Mouse (Mus musculus) CH12.LX (cell line): ENCODE measurements around the gene 4930469K13Rik. TPM values are rescaled to one million over a fixed set of nuclear protein-coding genes. Genes with fewer than 3 reads are reported as not detected.

Experiments used
- DNase-seq: peaks from one replicate; pipeline ENCODE4 v3.0.0-alpha.2; 2013; ENCODE audit errors: extremely low read depth
- H3K27ac ChIP-seq: 2 replicates; pipeline ENCODE4 v1.5.1; 2012; ENCODE audit warnings: low read depth, mild to moderate bottlenecking, control low read depth, moderate library complexity; ENCODE audit not compliant: insufficient read depth
- H3K27me3 ChIP-seq: replicated peaks from 2 replicates; pipeline ENCODE3; 2012; ENCODE audit warnings: inconsistent platforms
- H3K36me3 ChIP-seq, 2 experiments: replicated peaks in 1 of 2; 2 replicates each; pipeline versions ENCODE3 to v1.6.1; 2012; ENCODE audit warnings: inconsistent platforms in 1 of 2, low read length in 1 of 2, mild to moderate bottlenecking in 1 of 2, mixed read lengths in 1 of 2, moderate library complexity in 1 of 2; ENCODE audit not compliant: control insufficient read depth in 1 of 2, insufficient read depth in 1 of 2
- H3K4me1 ChIP-seq, 2 experiments: 2 replicates each; pipeline ENCODE4 v1.6.1; 2012; ENCODE audit warnings: inconsistent platforms in 1 of 2, moderate library complexity in 1 of 2; ENCODE audit not compliant: insufficient read depth in 2 of 2, control insufficient read depth in 1 of 2
- H3K4me2 ChIP-seq: 2 replicates; pipeline ENCODE4 v1.6.1; 2012; ENCODE audit warnings: low read depth, mild to moderate bottlenecking, control low read depth; ENCODE audit not compliant: poor library complexity, insufficient read depth, severe bottlenecking
- H3K4me3 ChIP-seq, 3 experiments: fragments of 150-350 bp in 1 of 3; sonication (generic) in 1 of 3; replicated peaks in 1 of 3; 2 replicates each; pipeline versions ENCODE3 to v1.5.1; 2011 to 2012; ENCODE audit warnings: low read depth in 2 of 3, low read length in 2 of 3, mild to moderate bottlenecking in 2 of 3, moderate library complexity in 2 of 3, control low read depth in 1 of 3, improper control_type of control experiment in 1 of 3, inconsistent platforms in 1 of 3, mixed read lengths in 1 of 3; ENCODE audit not compliant: poor library complexity in 1 of 3
- H3K79me2 ChIP-seq: replicated peaks from 2 replicates; pipeline ENCODE4 v1.6.1; 2012; ENCODE audit warnings: mild to moderate bottlenecking, moderate library complexity; ENCODE audit not compliant: control insufficient read depth, poor library complexity, insufficient read depth, severe bottlenecking; ENCODE audit errors: extremely low read depth
- H3K9ac ChIP-seq: 2 replicates; pipeline ENCODE4 v1.6.1; 2012; ENCODE audit warnings: low read depth, mild to moderate bottlenecking, control low read depth, moderate library complexity; ENCODE audit not compliant: insufficient read depth
- H3K9me3 ChIP-seq: replicated peaks from 2 replicates; pipeline ENCODE3; 2012; ENCODE audit warnings: low read length, inconsistent platforms, mixed read lengths
- BHLHE40 ChIP-seq: IDR thresholded peaks from 2 replicates; pipeline ENCODE4 v1.6.1; 2011; ENCODE audit warnings: mild to moderate bottlenecking, low read depth, low read length, improper control_type of control experiment
- CHD1 ChIP-seq: IDR thresholded peaks from 2 replicates; pipeline ENCODE4 v1.6.1; 2012; ENCODE audit warnings: low read depth, low read length, improper control_type of control experiment, inconsistent platforms
- CHD2 ChIP-seq: IDR thresholded peaks from 2 replicates; pipeline ENCODE4 v1.6.1; 2011; ENCODE audit warnings: low read length, improper control_type of control experiment
- CTCF ChIP-seq, 2 experiments: IDR thresholded peaks in 1 of 2; conservative IDR thresholded peaks in 1 of 2; 2 replicates each; pipeline ENCODE4 v1.5.1; 2011 to 2012; ENCODE audit warnings: low read depth in 2 of 2, low read length in 2 of 2, improper control_type of control experiment in 1 of 2, inconsistent platforms in 1 of 2, mild to moderate bottlenecking in 1 of 2, moderate library complexity in 1 of 2
- E2F4 ChIP-seq: IDR thresholded peaks from 2 replicates; pipeline ENCODE4 v1.6.1; 2011; ENCODE audit warnings: low read depth, low read length, improper control_type of control experiment; ENCODE audit not compliant: insufficient replicate concordance
- ELF1 ChIP-seq: IDR thresholded peaks from 2 replicates; pipeline ENCODE4 v1.6.1; 2014; ENCODE audit warnings: low read depth, mild to moderate bottlenecking, inconsistent platforms, low read length, improper control_type of control experiment
- EP300 ChIP-seq: IDR thresholded peaks from 2 replicates; pipeline ENCODE4 v1.6.1; 2011; ENCODE audit warnings: low read length, improper control_type of control experiment
- ETS1 ChIP-seq: conservative IDR thresholded peaks from 2 replicates; pipeline ENCODE4 v1.6.1; 2012; ENCODE audit warnings: low read depth, mild to moderate bottlenecking, inconsistent platforms, low read length, improper control_type of control experiment, moderate library complexity
- GABPA ChIP-seq: IDR thresholded peaks from 2 replicates; pipeline ENCODE4 v1.6.1; 2012; ENCODE audit warnings: low read depth, low read length, improper control_type of control experiment, inconsistent platforms; ENCODE audit not compliant: insufficient replicate concordance
- HCFC1 ChIP-seq: IDR thresholded peaks from 2 replicates; pipeline ENCODE4 v1.6.1; 2012; ENCODE audit warnings: low read depth, mild to moderate bottlenecking, inconsistent platforms, low read length, improper control_type of control experiment
- IRF4 ChIP-seq: IDR thresholded peaks from 2 replicates; pipeline ENCODE4 v1.6.1; 2014; ENCODE audit warnings: low read depth, mild to moderate bottlenecking, inconsistent platforms, low read length, improper control_type of control experiment
- JUN ChIP-seq: IDR thresholded peaks from 2 replicates; pipeline ENCODE4 v1.6.1; 2011; ENCODE audit warnings: low read depth, mild to moderate bottlenecking, low read length, improper control_type of control experiment, moderate library complexity; ENCODE audit not compliant: insufficient read depth
- JUND ChIP-seq: conservative IDR thresholded peaks from 2 replicates; pipeline ENCODE4 v1.6.1; 2011; ENCODE audit warnings: low read depth, low read length, improper control_type of control experiment
- KAT2A ChIP-seq: IDR thresholded peaks from 2 replicates; pipeline ENCODE4 v1.6.1; 2012; ENCODE audit warnings: low read length, improper control_type of control experiment, inconsistent platforms; ENCODE audit not compliant: insufficient replicate concordance
- MAFK ChIP-seq: IDR thresholded peaks from 2 replicates; pipeline ENCODE4 v1.6.1; 2011; ENCODE audit warnings: low read length, improper control_type of control experiment; ENCODE audit not compliant: insufficient replicate concordance
- MAZ ChIP-seq: IDR thresholded peaks from 2 replicates; pipeline ENCODE4 v1.6.1; 2012; ENCODE audit warnings: low read depth, mild to moderate bottlenecking, inconsistent platforms, low read length, improper control_type of control experiment, moderate library complexity
- MEF2A ChIP-seq: IDR thresholded peaks from 2 replicates; pipeline ENCODE4 v1.6.1; 2014; ENCODE audit warnings: low read depth, mild to moderate bottlenecking, inconsistent platforms, low read length, improper control_type of control experiment, borderline replicate concordance
- MXI1 ChIP-seq: IDR thresholded peaks from 2 replicates; pipeline ENCODE4 v1.6.1; 2011; ENCODE audit warnings: mild to moderate bottlenecking, low read depth, low read length, improper control_type of control experiment
- MYC ChIP-seq: IDR thresholded peaks from 2 replicates; pipeline ENCODE4 v1.6.1; 2011; ENCODE audit warnings: low read depth, mild to moderate bottlenecking, improper control_type of control experiment, low read length
- NELFE ChIP-seq: IDR thresholded peaks from 2 replicates; pipeline ENCODE4 v1.6.1; 2011; ENCODE audit warnings: low read depth, low read length, improper control_type of control experiment
- NRF1 ChIP-seq: IDR thresholded peaks from 2 replicates; pipeline ENCODE4 v1.6.1; 2014; ENCODE audit warnings: low read depth, mild to moderate bottlenecking, inconsistent platforms, low read length, improper control_type of control experiment, moderate library complexity
- PAX5 ChIP-seq: IDR thresholded peaks from 2 replicates; pipeline ENCODE4 v1.6.1; 2012; ENCODE audit warnings: low read length, inconsistent platforms, mixed read lengths
- POLR2A ChIP-seq: IDR thresholded peaks from 2 replicates; pipeline ENCODE4 v1.6.1; 2011; ENCODE audit warnings: low read depth, mild to moderate bottlenecking, improper control_type of control experiment, low read length
- POLR2AphosphoS2 ChIP-seq: IDR thresholded peaks from 2 replicates; pipeline ENCODE4 v1.6.1; 2011; ENCODE audit warnings: low read depth, low read length, improper control_type of control experiment
- RAD21 ChIP-seq: IDR thresholded peaks from 2 replicates; pipeline ENCODE4 v1.6.1; 2011; ENCODE audit warnings: low read depth, mild to moderate bottlenecking, low read length, improper control_type of control experiment, moderate library complexity
- SIN3A ChIP-seq: IDR thresholded peaks from 2 replicates; pipeline ENCODE4 v1.6.1; 2012; ENCODE audit warnings: low read length, improper control_type of control experiment, inconsistent platforms
- SMC3 ChIP-seq: IDR thresholded peaks from 2 replicates; pipeline ENCODE4 v1.6.1; 2011; ENCODE audit warnings: low read depth, low read length, improper control_type of control experiment
- TBP ChIP-seq: conservative IDR thresholded peaks from 2 replicates; pipeline ENCODE4 v1.6.1; 2011; ENCODE audit warnings: low read depth, low read length, improper control_type of control experiment
- TCF12 ChIP-seq: IDR thresholded peaks from 2 replicates; pipeline ENCODE4 v1.6.1; 2014; ENCODE audit warnings: low read depth, mild to moderate bottlenecking, inconsistent platforms, low read length, improper control_type of control experiment
- UBTF ChIP-seq: IDR thresholded peaks from 2 replicates; pipeline ENCODE4 v1.6.1; 2012; ENCODE audit warnings: low read depth, mild to moderate bottlenecking, inconsistent platforms, low read length, improper control_type of control experiment, moderate library complexity
- USF1 ChIP-seq: IDR thresholded peaks from 2 replicates; pipeline ENCODE4 v1.6.1; 2014; ENCODE audit warnings: low read depth, mild to moderate bottlenecking, inconsistent platforms, low read length, improper control_type of control experiment
- USF2 ChIP-seq: conservative IDR thresholded peaks from 2 replicates; pipeline ENCODE4 v1.6.1; 2011; ENCODE audit warnings: low read depth, low read length, improper control_type of control experiment
- ZC3H11A ChIP-seq: IDR thresholded peaks from 2 replicates; pipeline ENCODE4 v1.6.1; 2012; ENCODE audit warnings: low read depth, mild to moderate bottlenecking, inconsistent platforms, low read length, improper control_type of control experiment
- ZKSCAN1 ChIP-seq: IDR thresholded peaks from 2 replicates; pipeline ENCODE4 v1.6.1; 2012; ENCODE audit warnings: low read depth, inconsistent platforms, low read length, improper control_type of control experiment, borderline replicate concordance
- ZMIZ1 ChIP-seq: IDR thresholded peaks from 2 replicates; pipeline ENCODE4 v1.6.1; 2012; ENCODE audit warnings: low read depth, mild to moderate bottlenecking, inconsistent platforms, low read length, improper control_type of control experiment
- ZNF384 ChIP-seq: IDR thresholded peaks from 2 replicates; pipeline ENCODE4 v1.6.1; 2012; ENCODE audit warnings: low read depth, low read length, improper control_type of control experiment, inconsistent platforms
- dilution Hi-C: fragments of 300-500 bp; cut with MboI; formaldehyde crosslinking; loops from 2 replicates; pipeline ENCODE4 v1.14.3; 2020; ENCODE audit warnings: low sequenced_read_pairs; ENCODE audit not compliant: extremely low pct_unique_long_range_greater_than_20kb, extremely low pct_ligation_motif_present
- in situ Hi-C: fragments of 300-500 bp; cut with MboI; formaldehyde crosslinking; loops from 3 replicates; pipeline ENCODE4 v1.14.3; 2019; ENCODE audit warnings: low sequenced_read_pairs, low pct_ligation_motif_present, low pct_unique_long_range_greater_than_20kb, mixed read lengths
- polyA plus RNA-seq: library from polyadenylated mRNA; unstranded; fragments of >175 nt; gene quantifications from 2 replicates; pipeline ENCODE4 v1.2.1, GENCODE M21; 2012; ENCODE audit warnings: low read depth; ENCODE audit not compliant: insufficient read length
- total RNA-seq, 2 experiments: library from RNA; depleted of rRNA; stranded (reverse); fragments of 300-350 nt in 1 of 2; fragments of >200 nt in 1 of 2; gene quantifications; 2 replicates each; pipeline ENCODE4 v1.2.3; 2012 to 2014

4930469K13Rik gene
- total and polyA plus RNA-seq, 3 experiments: not detected

- no peak for TF ChIP-seq POLR2AphosphoS2
- peak; percentile 61; the same call in 1 of the 2 replicates for TF ChIP-seq IRF4
- TF ChIP-seq E2F4: no peak
- TF ChIP-seq MXI1: peak; percentile 44; the same call in 1 of the 2 replicates
- peak; percentile 35 for TF ChIP-seq ELF1
Measured at GRCm38 (mm10) chr11:34035909-34036658, 62.3 kb downstream of the 4930469K13Rik start (continued).

- peaks cover 53 to 62% of the 10 kb centered on the region in 2 experiments for H3K4me1 ChIP-seq
- H3K27me3 ChIP-seq: no peaks in the 10 kb centered on the region
- no peaks in the 10 kb centered on the region for H3K36me3 ChIP-seq
- in situ Hi-C loops: no loop called here
- H3K4me3 ChIP-seq: peak overlapping the region in 1 of 3 experiments; percentile 2
- no peaks in the 10 kb centered on the region for H3K9me3 ChIP-seq
- DNase-seq: peak; percentile 71
- dilution Hi-C loops: no loop called here
- no peaks in the 10 kb centered on the region for H3K79me2 ChIP-seq
- H3K4me2 ChIP-seq: peak overlapping the region; percentile 81
- peak overlapping the region; percentile 83 for H3K27ac ChIP-seq
- H3K9ac ChIP-seq: no peak overlapping the region
- TF ChIP-seq TBP: no peak
- peak; percentile 73 for TF ChIP-seq TCF12
- TF ChIP-seq ETS1: peak; percentile 90
- TF ChIP-seq GABPA: no peak
- TF ChIP-seq MXI1: peak; percentile 93
- peak; percentile 31; the same call in 1 of the 2 replicates for TF ChIP-seq CHD2
- TF ChIP-seq MAZ: 0 out of 2 replicates have a peak, but pooled peaks have one; percentile 71
- no peak for TF ChIP-seq PAX5
- peak; percentile 68; the same call in 1 of the 2 replicates for TF ChIP-seq MEF2A
- peak; percentile 95 for TF ChIP-seq MYC
- TF ChIP-seq ZNF384: no peak
- no peak for TF ChIP-seq POLR2A
- TF ChIP-seq CTCF (conservative IDR thresholded peaks at IDR 0.05 in 1 of 2, IDR thresholded peaks at IDR 0.05 in 1 of 2; ENCODE audit: low read depth in 2 of 2, low read length in 2 of 2): no peak
- peak; percentile 93 for TF ChIP-seq BHLHE40
- peak; percentile 60; the same call in 1 of the 2 replicates for TF ChIP-seq SIN3A
- TF ChIP-seq CHD1: no peak; the same call in 1 of the 2 replicates
- no peak for TF ChIP-seq E2F4
- TF ChIP-seq JUND: no peak; the same call in 1 of the 2 replicates
- TF ChIP-seq ZC3H11A: no peak
- no peak for TF ChIP-seq NELFE
- no peak for TF ChIP-seq ZKSCAN1
- no peak for TF ChIP-seq JUN
- 0 out of 2 replicates have a peak, but pooled peaks have one; percentile 64 for TF ChIP-seq MAFK
- no peak; the same call in 1 of the 2 replicates for TF ChIP-seq USF2
- TF ChIP-seq SMC3: peak; percentile 36; the same call in 1 of the 2 replicates
- TF ChIP-seq USF1: 0 out of 2 replicates have a peak, but pooled peaks have one; percentile 10
- TF ChIP-seq KAT2A: no peak
- no peak for TF ChIP-seq UBTF
- TF ChIP-seq ZMIZ1: no peak
- TF ChIP-seq HCFC1: no peak
- peak; percentile 73 for TF ChIP-seq EP300
- peak; percentile 42; the same call in 1 of the 2 replicates for TF ChIP-seq NRF1
- peak; percentile 11 for TF ChIP-seq RAD21
- peak; percentile 76 for TF ChIP-seq IRF4
Measured at GRCm38 (mm10) chr11:34034794-34035193, 63.6 kb downstream of the 4930469K13Rik start.
